In the genomic region with DNA sequence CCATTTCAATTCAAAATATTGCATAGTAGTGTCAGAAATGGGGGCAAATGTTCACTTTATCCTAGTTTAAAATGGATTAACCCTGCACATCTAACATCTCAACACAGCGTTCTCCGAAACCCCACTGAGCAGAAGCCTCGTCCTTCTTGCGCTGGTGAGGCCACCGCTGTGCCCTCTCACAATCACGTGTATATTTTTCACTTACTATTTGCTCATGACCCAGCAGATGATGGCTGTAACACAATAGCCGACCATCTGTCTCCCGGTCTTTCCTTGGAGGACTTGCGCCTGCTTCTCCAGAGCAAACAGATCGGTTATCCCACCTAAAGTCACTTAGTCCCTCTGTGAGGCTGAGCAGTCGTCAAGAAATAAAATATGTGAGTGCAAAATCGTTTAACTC, we compare ENCODE assay signal across 13 mouse cellular contexts.
DNase-seq lines count a peak whose midpoint lies in the region; ATAC-seq lines count a peak whose summit lies in the region.
"Had no signal": no experiment of that assay in that cellular context is flagged by ENCODE, and none has a peak within 500 bp of the region (broad histone marks: within the 10 kb centered on the region; RNA-seq: fewer than 3 reads in every experiment).

No protein-coding gene starts in this region.

- ATAC-seq in kidney, embryonic 14.5 days (ENCODE audit: low FRiP score, low TSS enrichment): peak; percentile 63; the same call in 1 of the 2 replicates
- ATAC-seq in neural tube, embryonic 11.5 days (ENCODE audit: insufficient read depth, low FRiP score, low TSS enrichment): no peak
- no peak for ATAC-seq in erythroblast, adult 5-6 weeks (replicated peaks; ENCODE audit: low FRiP score, poor library complexity, severe bottlenecking)
- ATAC-seq: Patski had no signal

- no peak overlapping the region for H3K4me2 ChIP-seq in kidney, embryonic 14.5 days (replicated peaks; ENCODE audit: low read depth, low read length)
- no peak overlapping the region for H3K4me2 ChIP-seq in neural tube, embryonic 11.5 days (ENCODE audit: low read depth)
- H3K4me2 ChIP-seq: midbrain, embryonic 12.5 days had no signal

- H3K27me3 ChIP-seq in kidney, embryonic 14.5 days (ENCODE audit: control insufficient read depth, insufficient read depth, low read length): no peaks in the 10 kb centered on the region
- H3K27me3 ChIP-seq in embryonic facial prominence, embryonic 10.5 days (replicated peaks; ENCODE audit: low read depth, poor library complexity, severe bottlenecking): no peaks in the 10 kb centered on the region
- no peaks in the 10 kb centered on the region for H3K27me3 ChIP-seq in neural tube, embryonic 11.5 days (ENCODE audit: control insufficient read depth, insufficient read depth, low read length)
- H3K27me3 ChIP-seq: midbrain, embryonic 12.5 days; Patski had no signal

- WGBS in kidney, embryonic 14.5 days: 37% methylated on average over 12 of the region's 12 CpGs
- 71% methylated on average over 12 of the region's 12 CpGs for WGBS in embryonic facial prominence, embryonic 10.5 days
- 44% methylated on average over 12 of the region's 12 CpGs for WGBS in neural tube, embryonic 11.5 days

- H3K36me3 ChIP-seq in kidney, embryonic 14.5 days (ENCODE audit: control insufficient read depth, insufficient read depth, low read length): no peaks in the 10 kb centered on the region
- H3K36me3 ChIP-seq in embryonic facial prominence, embryonic 10.5 days (replicated peaks): no peaks in the 10 kb centered on the region
- H3K36me3 ChIP-seq in neural tube, embryonic 11.5 days (ENCODE audit: control insufficient read depth, insufficient read depth, low read length): no peaks in the 10 kb centered on the region
- H3K36me3 ChIP-seq: midbrain, embryonic 12.5 days had no signal

- H3K9ac ChIP-seq in kidney, embryonic 14.5 days (ENCODE audit: low read depth, low read length): no peak overlapping the region
- no peak overlapping the region for H3K9ac ChIP-seq in neural tube, embryonic 11.5 days (ENCODE audit: low read length)
- H3K9ac ChIP-seq: liver, embryonic 14.5 days; midbrain, embryonic 12.5 days had no signal

- no peaks in the 10 kb centered on the region for H3K9me3 ChIP-seq in kidney, embryonic 14.5 days (ENCODE audit: control insufficient read depth, low read length)
- H3K9me3 ChIP-seq in embryonic facial prominence, embryonic 10.5 days: no peaks in the 10 kb centered on the region
- no peaks in the 10 kb centered on the region for H3K9me3 ChIP-seq in neural tube, embryonic 11.5 days (ENCODE audit: control insufficient read depth, low read length)
- H3K9me3 ChIP-seq: midbrain, embryonic 12.5 days had no signal

- H3K4me1 ChIP-seq in kidney, embryonic 14.5 days (ENCODE audit: control insufficient read depth, insufficient read depth, low read length): 0 out of 2 replicates have a peak, but pooled peaks cover 5% of the 10 kb centered on the region
- H3K4me1 ChIP-seq in embryonic facial prominence, embryonic 10.5 days: peaks cover 37% of the 10 kb centered on the region
- H3K4me1 ChIP-seq in neural tube, embryonic 11.5 days (ENCODE audit: control insufficient read depth, insufficient read depth, low read length): no peaks in the 10 kb centered on the region; the same call in 1 of the 2 replicates

- no peak for DNase-seq in kidney, postnatal 25 days
- DNase-seq in cerebellum, adult 11-12 months: peak; percentile 54
- peak; percentile 27 for DNase-seq in embryonic facial prominence, embryonic 10.5 days (ENCODE audit: low spot score)
- DNase-seq in neural tube, embryonic 11.5 days (ENCODE audit: low spot score): peak; percentile 20
- DNase-seq in left cerebral cortex, adult 18-20 months (ENCODE audit: low spot score in 2 of 2): no peak
- DNase-seq in urinary bladder, adult 2 months (ENCODE audit: low spot score): no peak
- DNase-seq: adrenal gland, postnatal 14 days; kidney, adult 2 months had no signal

- no peak overlapping the region for H3K4me3 ChIP-seq in kidney, embryonic 14.5 days (ENCODE audit: low read length)
- no peak overlapping the region for H3K4me3 ChIP-seq in embryonic facial prominence, embryonic 10.5 days
- H3K4me3 ChIP-seq in neural tube, embryonic 11.5 days (ENCODE audit: low read depth, low read length): no peak overlapping the region
- H3K4me3 ChIP-seq: midbrain, embryonic 12.5 days had no signal

- no peak overlapping the region for H3K27ac ChIP-seq in kidney, embryonic 14.5 days (ENCODE audit: low read depth, low read length)
- H3K27ac ChIP-seq in embryonic facial prominence, embryonic 10.5 days (replicated peaks): no peak overlapping the region
- no peak overlapping the region for H3K27ac ChIP-seq in neural tube, embryonic 11.5 days (ENCODE audit: low read depth, low read length)
- H3K27ac ChIP-seq: liver, embryonic 14.5 days; midbrain, embryonic 12.5 days had no signal

Comparison
In these comparisons a context has a peak if more than half of its experiments do, and no peak if none do; other contexts are left out.
1. DNase-seq: peak in cerebellum, adult 11-12 months (single experiment), embryonic facial prominence, embryonic 10.5 days (single experiment) and neural tube, embryonic 11.5 days (single experiment); none in kidney, postnatal 25 days (0 of 2), left cerebral cortex, adult 18-20 months (0 of 2) and urinary bladder, adult 2 months (single experiment).